Mouse (Mus musculus): ENCODE results near the gene Spag6. TPM values are rescaled to one million over a fixed set of nuclear protein-coding genes. Genes with fewer than 3 reads are reported as not detected.

Gene Spag6
- polyA plus RNA-seq, 1 experiment from 2014 or later, result not detected

DNA sequence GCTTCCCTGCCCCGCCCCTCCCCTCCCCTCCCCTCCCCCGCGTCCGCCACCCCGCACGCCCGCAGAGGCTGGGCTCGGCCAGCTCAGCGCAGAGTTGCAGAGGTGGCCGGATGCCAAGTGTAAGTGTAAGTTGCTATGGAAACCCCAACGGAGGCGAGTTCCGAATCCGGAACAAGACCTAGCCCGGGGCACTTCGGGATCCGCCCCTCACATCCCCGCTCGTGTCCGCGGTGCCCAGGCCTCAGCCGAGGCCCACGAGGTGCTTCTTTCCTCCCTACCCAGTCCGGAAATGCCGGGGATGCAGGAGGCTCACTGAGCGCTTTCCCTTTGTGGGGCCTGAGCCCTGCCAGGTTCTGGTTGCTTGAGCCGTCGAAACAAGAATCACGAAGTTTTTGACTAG, 12.9 kb upstream of the Spag6 start:
- Histone ChIP-seq H3K4me3 (ENCODE audit: low read depth, low read length) (peak overlapping the region; percentile 31), H3K4me2 (ENCODE audit: low read depth, severe bottlenecking) (peak overlapping the region; percentile 74), H3K9me3 (ENCODE audit: control insufficient read depth, low read length) (no peaks in the 10 kb centered on the region), H3K27ac (replicated peaks; ENCODE audit: low read depth, low read length) (no peak overlapping the region), H3K27me3 (ENCODE audit: control insufficient read depth, insufficient read depth, low read length) (peaks cover 15% of the 10 kb centered on the region), H3K36me3 (ENCODE audit: control insufficient read depth, insufficient read depth, low read length) (no peaks in the 10 kb centered on the region), H3K4me1 (ENCODE audit: control insufficient read depth, insufficient read depth, low read length) (0 out of 2 replicates have a peak, but pooled peaks cover 3% of the 10 kb centered on the region), H3K9ac (ENCODE audit: low read length) (no peak overlapping the region)
- peak; percentile 68 for DNase-seq (ENCODE audit: low spot score)
- no peak for ATAC-seq (ENCODE audit: insufficient number of reproducible peaks, low FRiP score, low TSS enrichment, low read depth)
- WGBS, result under 1% methylated on average over 26 of the region's 29 CpGs

GRCm38 (mm10) chr2:18684062-18684461, 9.8 kb upstream of the Spag6 start:
- 0 out of 2 replicates have a peak, but pooled peaks cover 3% of the 10 kb centered on the region for H3K4me1 ChIP-seq (ENCODE audit: control insufficient read depth, insufficient read depth, low read length)
- H3K4me3 ChIP-seq (ENCODE audit: low read depth, low read length), result no peak overlapping the region
- ATAC-seq (ENCODE audit: insufficient number of reproducible peaks, low FRiP score, low TSS enrichment, low read depth) (no peak), DNase-seq (ENCODE audit: low spot score) (no peak)
- H3K4me2 ChIP-seq (ENCODE audit: low read depth, severe bottlenecking), result no peak overlapping the region
- no peaks in the 10 kb centered on the region for H3K36me3 ChIP-seq (ENCODE audit: control insufficient read depth, insufficient read depth, low read length)
- H3K27me3 ChIP-seq (ENCODE audit: control insufficient read depth, insufficient read depth, low read length), result peaks cover 39% of the 10 kb centered on the region
- H3K27ac ChIP-seq (replicated peaks; ENCODE audit: low read depth, low read length), result no peak overlapping the region
- no peak overlapping the region for H3K9ac ChIP-seq (ENCODE audit: low read length)
- WGBS, result 48% methylated on average over 5 of the region's 5 CpGs
- H3K9me3 ChIP-seq (ENCODE audit: control insufficient read depth, low read length), result no peaks in the 10 kb centered on the region

DNA sequence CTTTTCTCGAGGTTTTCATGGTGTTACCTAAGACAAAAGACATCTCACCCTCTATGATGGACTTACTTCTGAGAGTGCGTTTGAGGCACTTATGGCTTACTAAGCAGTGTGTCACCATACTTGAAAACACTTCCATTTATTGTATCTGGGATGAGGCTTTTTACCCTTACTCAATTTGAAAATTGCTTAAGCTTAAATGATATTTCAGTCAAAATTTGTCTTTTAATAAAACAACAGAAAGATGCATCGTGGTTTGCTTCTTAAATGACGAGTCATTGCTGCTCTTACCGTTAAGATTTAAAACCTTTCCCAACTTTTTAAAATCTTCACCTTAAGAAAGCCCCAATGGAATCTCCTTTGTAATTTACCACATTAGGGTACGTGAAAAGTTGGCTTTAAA, 7.4 kb upstream of the Spag6 start:
- H3K9ac ChIP-seq (ENCODE audit: low read length), result no peak overlapping the region
- H3K27ac ChIP-seq (replicated peaks; ENCODE audit: low read depth, low read length), result no peak overlapping the region
- no peak overlapping the region for H3K4me3 ChIP-seq (ENCODE audit: low read depth, low read length)
- peaks cover 45% of the 10 kb centered on the region for H3K27me3 ChIP-seq (ENCODE audit: control insufficient read depth, insufficient read depth, low read length)
- H3K4me1 ChIP-seq (ENCODE audit: control insufficient read depth, insufficient read depth, low read length), result peaks cover 11% of the 10 kb centered on the region
- WGBS, result 7% methylated on average over 6 of the region's 6 CpGs
- H3K36me3 ChIP-seq (ENCODE audit: control insufficient read depth, insufficient read depth, low read length), result no peaks in the 10 kb centered on the region
- ATAC-seq (ENCODE audit: insufficient number of reproducible peaks, low FRiP score, low TSS enrichment, low read depth) (no peak), DNase-seq (ENCODE audit: low spot score) (no peak)
- H3K9me3 ChIP-seq (ENCODE audit: control insufficient read depth, low read length), result no peaks in the 10 kb centered on the region
- H3K4me2 ChIP-seq (ENCODE audit: low read depth, severe bottlenecking), result no peak overlapping the region

DNA sequence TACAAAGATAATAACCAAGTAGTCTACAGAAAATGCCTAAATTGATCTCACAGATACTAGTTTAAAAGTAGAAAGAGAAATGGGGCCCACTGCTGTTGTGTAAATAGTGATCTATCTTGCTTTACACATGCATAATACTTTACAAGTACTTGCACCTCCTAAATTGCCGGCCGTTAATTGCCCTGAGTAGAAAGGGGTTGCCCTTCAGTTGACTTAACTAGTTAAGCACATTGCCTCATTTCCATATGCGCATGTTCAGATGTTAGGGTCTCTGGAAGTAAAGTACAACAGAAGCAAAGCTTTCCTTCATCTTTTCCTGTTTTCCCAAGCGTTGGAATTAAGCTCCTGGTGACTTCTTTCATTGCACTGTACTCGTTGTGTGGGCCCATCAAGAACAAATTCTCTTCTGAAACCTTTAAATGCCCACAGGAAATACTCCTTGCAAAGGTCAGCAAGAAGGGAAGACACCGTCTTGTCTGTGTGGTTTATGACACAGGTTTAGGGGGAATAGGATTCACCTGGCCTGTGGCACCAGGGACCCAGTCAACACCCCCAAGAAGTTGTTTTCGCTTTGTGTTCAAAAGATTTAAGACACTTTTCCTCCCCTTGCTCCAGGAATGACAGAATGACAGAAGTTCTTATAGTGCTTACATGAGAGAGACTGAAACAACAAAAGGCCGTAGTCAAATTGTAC, 6.9 kb upstream of the Spag6 start:
- Histone ChIP-seq H3K9me3 (ENCODE audit: control insufficient read depth, low read length) (no peaks in the 10 kb centered on the region), H3K4me3 (ENCODE audit: low read depth, low read length) (no peak overlapping the region), H3K27me3 (ENCODE audit: control insufficient read depth, insufficient read depth, low read length) (peaks cover 48% of the 10 kb centered on the region), H3K4me1 (ENCODE audit: control insufficient read depth, insufficient read depth, low read length) (peaks cover 11% of the 10 kb centered on the region), H3K36me3 (ENCODE audit: control insufficient read depth, insufficient read depth, low read length) (no peaks in the 10 kb centered on the region), H3K4me2 (ENCODE audit: low read depth, severe bottlenecking) (no peak overlapping the region), H3K9ac (ENCODE audit: low read length) (no peak overlapping the region), H3K27ac (replicated peaks; ENCODE audit: low read depth, low read length) (no peak overlapping the region)
- DNase-seq (ENCODE audit: low spot score), result peak; percentile 29
- no peak for ATAC-seq (ENCODE audit: insufficient number of reproducible peaks, low FRiP score, low TSS enrichment, low read depth)
- 3% methylated on average over 8 of the region's 8 CpGs for WGBS

DNA sequence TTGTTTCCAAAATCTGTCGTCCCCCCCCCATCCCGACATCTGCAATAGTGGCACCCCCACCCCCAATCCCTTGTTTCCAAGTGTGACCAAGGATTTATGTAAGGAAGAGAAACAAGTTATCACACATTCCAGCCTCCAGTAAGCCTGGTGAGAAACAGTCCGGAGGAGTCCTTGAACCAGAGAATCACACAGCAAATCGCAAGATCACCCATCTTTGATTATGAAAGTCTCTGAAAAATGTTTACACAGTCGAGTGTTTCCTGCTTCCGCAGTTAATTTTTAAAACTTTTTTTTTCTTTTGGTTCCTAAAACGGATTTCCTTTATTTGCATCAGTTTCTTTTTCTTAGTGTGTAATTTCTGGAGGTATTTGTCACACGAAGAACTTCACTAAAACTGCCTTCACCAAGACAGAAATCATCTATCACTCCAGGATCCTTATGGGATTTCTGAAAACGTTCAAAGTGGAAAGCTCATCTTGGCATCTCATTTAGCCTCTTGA, 6.1 kb upstream of the Spag6 start:
- Histone ChIP-seq H3K27me3 (ENCODE audit: control insufficient read depth, insufficient read depth, low read length) (peaks cover 55% of the 10 kb centered on the region), H3K27ac (replicated peaks; ENCODE audit: low read depth, low read length) (no peak overlapping the region), H3K9me3 (ENCODE audit: control insufficient read depth, low read length) (no peaks in the 10 kb centered on the region), H3K4me1 (ENCODE audit: control insufficient read depth, insufficient read depth, low read length) (peaks cover 11% of the 10 kb centered on the region), H3K9ac (ENCODE audit: low read length) (no peak overlapping the region), H3K36me3 (ENCODE audit: control insufficient read depth, insufficient read depth, low read length) (no peaks in the 10 kb centered on the region), H3K4me3 (ENCODE audit: low read depth, low read length) (no peak overlapping the region), H3K4me2 (ENCODE audit: low read depth, severe bottlenecking) (no peak overlapping the region)
- WGBS, result 3% methylated on average over 9 of the region's 9 CpGs
- ATAC-seq (ENCODE audit: insufficient number of reproducible peaks, low FRiP score, low TSS enrichment, low read depth) (no peak), DNase-seq (ENCODE audit: low spot score) (no peak)

GRCm38 (mm10) chr2:18688286-18688685, 5.5 kb upstream of the Spag6 start:
- Histone ChIP-seq H3K27me3 (ENCODE audit: control insufficient read depth, insufficient read depth, low read length) (peaks cover 58% of the 10 kb centered on the region), H3K27ac (replicated peaks; ENCODE audit: low read depth, low read length) (no peak overlapping the region), H3K4me2 (ENCODE audit: low read depth, severe bottlenecking) (peak overlapping the region; percentile 58; the same call in 1 of the 2 replicates), H3K4me1 (ENCODE audit: control insufficient read depth, insufficient read depth, low read length) (peaks cover 11% of the 10 kb centered on the region), H3K9ac (ENCODE audit: low read length) (no peak overlapping the region), H3K9me3 (ENCODE audit: control insufficient read depth, low read length) (no peaks in the 10 kb centered on the region), H3K36me3 (ENCODE audit: control insufficient read depth, insufficient read depth, low read length) (no peaks in the 10 kb centered on the region), H3K4me3 (ENCODE audit: low read depth, low read length) (peak overlapping the region; percentile 38)
- 2% methylated on average over 6 of the region's 6 CpGs for WGBS
- ATAC-seq (ENCODE audit: insufficient number of reproducible peaks, low FRiP score, low TSS enrichment, low read depth) (no peak), DNase-seq (ENCODE audit: low spot score) (peak; percentile 37)

DNA sequence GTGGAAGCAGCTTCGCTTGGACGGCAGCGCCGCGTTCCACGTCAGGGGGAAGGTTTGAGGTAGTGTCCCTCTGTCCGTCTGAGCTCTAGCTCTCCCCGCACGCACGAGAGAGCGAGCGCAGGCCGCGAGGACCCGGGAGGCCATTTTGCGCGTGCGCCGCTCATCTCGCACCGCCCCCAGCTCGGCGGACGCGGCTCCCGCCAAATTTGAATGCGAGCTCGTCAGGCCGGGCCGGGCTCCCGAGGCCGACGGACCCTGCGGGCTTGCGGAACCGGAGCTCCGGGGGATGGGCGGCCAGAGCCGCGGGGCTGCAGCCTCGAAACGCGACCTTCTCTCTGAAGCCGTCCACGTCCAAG, 5.1 kb upstream of the Spag6 start:
- H3K27ac ChIP-seq (replicated peaks; ENCODE audit: low read depth, low read length), result no peak overlapping the region
- H3K9me3 ChIP-seq (ENCODE audit: control insufficient read depth, low read length), result no peaks in the 10 kb centered on the region
- 1% methylated on average over 43 of the region's 45 CpGs for WGBS
- DNase-seq (ENCODE audit: low spot score) (no peak), ATAC-seq (ENCODE audit: insufficient number of reproducible peaks, low FRiP score, low TSS enrichment, low read depth) (0 out of 2 replicates have a peak, but pooled peaks have one; percentile 29)
- peak overlapping the region; percentile 38 for H3K4me3 ChIP-seq (ENCODE audit: low read depth, low read length)
- H3K27me3 ChIP-seq (ENCODE audit: control insufficient read depth, insufficient read depth, low read length), result peaks cover 58% of the 10 kb centered on the region
- H3K36me3 ChIP-seq (ENCODE audit: control insufficient read depth, insufficient read depth, low read length), result no peaks in the 10 kb centered on the region
- no peak overlapping the region for H3K9ac ChIP-seq (ENCODE audit: low read length)
- H3K4me2 ChIP-seq (ENCODE audit: low read depth, severe bottlenecking), result peak overlapping the region; percentile 58
- H3K4me1 ChIP-seq (ENCODE audit: control insufficient read depth, insufficient read depth, low read length), result peaks cover 11% of the 10 kb centered on the region

- H3K9ac ChIP-seq (ENCODE audit: low read length), result 0 out of 2 replicates have a peak overlapping the region, but pooled peaks have one; percentile 50
- ATAC-seq (ENCODE audit: insufficient number of reproducible peaks, low FRiP score, low TSS enrichment, low read depth) (peak; percentile 40; the same call in 1 of the 2 replicates), DNase-seq (ENCODE audit: low spot score) (peak; percentile 80)
- H3K27me3 ChIP-seq (ENCODE audit: control insufficient read depth, insufficient read depth, low read length), result peaks cover 58% of the 10 kb centered on the region
- peak overlapping the region; percentile 38 for H3K4me3 ChIP-seq (ENCODE audit: low read depth, low read length)
- no peaks in the 10 kb centered on the region for H3K36me3 ChIP-seq (ENCODE audit: control insufficient read depth, insufficient read depth, low read length)
- under 1% methylated on average over 51 of the region's 51 CpGs for WGBS
- H3K27ac ChIP-seq (replicated peaks; ENCODE audit: low read depth, low read length), result no peak overlapping the region
- H3K4me2 ChIP-seq (ENCODE audit: low read depth, severe bottlenecking), result peak overlapping the region; percentile 58
- H3K4me1 ChIP-seq (ENCODE audit: control insufficient read depth, insufficient read depth, low read length), result peaks cover 11% of the 10 kb centered on the region
- no peaks in the 10 kb centered on the region for H3K9me3 ChIP-seq (ENCODE audit: control insufficient read depth, low read length)
These were observed 4.5 kb upstream of the Spag6 start for GRCm38 (mm10) chr2:18689064-18689921.

Measured in limb, embryonic 11.5 days (tissue).